Mouse (Mus musculus) midbrain, embryonic 15.5 days (tissue): ENCODE results near the gene Ocm. TPM values are rescaled to one million over a fixed set of nuclear protein-coding genes. Genes with fewer than 3 reads are reported as not detected.

Experiments used
- ATAC-seq: fragments of 200-750 bp; cut with Nextera tagmentation; replicated peaks from 2 replicates; pipeline ENCODE4 v1.8.0; 2017; ENCODE audit warnings: moderate TSS enrichment
- H3K27ac ChIP-seq: fragments of 300-500 bp; sonication (generic); 2 replicates; pipeline ENCODE4 v1.5.1; 2015; ENCODE audit warnings: mild to moderate bottlenecking, inconsistent platforms
- H3K27me3 ChIP-seq: fragments of 300-500 bp; sonication (generic); replicated peaks from 2 replicates; pipeline ENCODE4 v1.6.1; 2015; ENCODE audit warnings: inconsistent platforms
- H3K36me3 ChIP-seq: fragments of 300-500 bp; sonication (generic); replicated peaks from 2 replicates; pipeline ENCODE4 v1.6.1; 2015; ENCODE audit warnings: inconsistent platforms
- H3K4me1 ChIP-seq: fragments of 300-500 bp; sonication (generic); 2 replicates; pipeline ENCODE4 v1.6.1; 2015; ENCODE audit warnings: inconsistent platforms
- H3K4me2 ChIP-seq: fragments of 300-500 bp; sonication (generic); 2 replicates; pipeline ENCODE4 v1.6.1; 2015; ENCODE audit warnings: inconsistent platforms, mild to moderate bottlenecking, moderate library complexity
- H3K4me3 ChIP-seq: fragments of 300-500 bp; sonication (generic); 2 replicates; pipeline ENCODE4 v1.5.1; 2015; ENCODE audit warnings: mild to moderate bottlenecking, inconsistent platforms
- H3K9ac ChIP-seq: fragments of 300-500 bp; sonication (generic); 2 replicates; pipeline ENCODE4 v1.6.1; 2015; ENCODE audit warnings: mild to moderate bottlenecking, inconsistent platforms
- H3K9me3 ChIP-seq: fragments of 300-500 bp; sonication (generic); 2 replicates; pipeline ENCODE4 v1.6.1; 2016; ENCODE audit warnings: inconsistent platforms
- WGBS: fragments of 180-500 bp; shearing (Covaris S2); methylation state at CpG from one replicate; pipeline ENCODE4 v1.1.7; 2015; ENCODE audit warnings: mixed read lengths; 5-methylcytosine and 5-hydroxymethylcytosine counted together
- polyA plus RNA-seq: library from polyadenylated mRNA; unstranded; fragments of >200 nt; fragmentation: Nextera tagmentation; extraction: Ambion mirVana; gene quantifications from 2 replicates; pipeline ENCODE4 v1.2.1, GENCODE M21; 2015

Ocm gene
- polyA plus RNA-seq: not detected in 2 replicates

DNA sequence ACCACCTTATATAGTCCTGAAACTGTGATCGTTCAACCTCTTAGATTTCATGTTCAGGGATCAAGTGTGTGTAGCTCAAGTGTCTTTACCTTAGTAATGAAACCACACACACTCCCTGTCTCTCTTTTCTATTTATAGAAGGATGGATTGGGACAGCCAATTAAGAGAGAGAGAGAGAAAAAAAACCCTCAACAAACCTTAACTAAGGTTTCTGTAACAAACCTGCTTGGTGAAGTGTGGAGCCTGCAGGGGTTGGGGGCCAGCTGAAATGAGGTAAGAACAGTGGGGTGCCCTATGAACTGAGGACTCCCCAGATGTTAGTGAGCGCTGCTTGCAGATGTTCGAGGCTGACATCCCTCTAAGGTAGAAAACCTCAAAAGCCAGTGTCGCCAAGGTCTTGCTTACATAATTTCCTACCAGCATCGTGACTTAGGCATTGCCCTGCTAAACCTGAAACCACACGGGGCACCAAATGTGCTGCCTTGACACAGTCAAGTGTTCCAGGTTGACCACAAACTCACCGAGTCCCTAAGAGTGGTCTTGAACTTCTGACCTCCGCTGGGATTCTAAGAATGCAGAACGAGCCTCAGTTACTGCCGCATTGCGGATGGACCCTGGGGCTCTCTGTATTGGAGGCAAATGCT, at the start of gene Ocm:
Gene Ocm, minus strand, starts transcription at position 51 of the 644 bp plus-strand sequence.
- Histone ChIP-seq H3K4me2 (no peak within 1 kb of the TSS), H3K36me3 (no peaks in the 10 kb centered on the region), H3K9ac (no peak within 1 kb of the TSS), H3K4me1 (no peaks in the 10 kb centered on the region), H3K4me3 (no peak within 1 kb of the TSS), H3K27ac (no peak within 1 kb of the TSS), H3K27me3 (no peaks in the 10 kb centered on the region), H3K9me3 (no peaks in the 10 kb centered on the region)
- 78% methylated on average over 11 of the region's 11 CpGs for WGBS
- ATAC-seq: no peak

DNA sequence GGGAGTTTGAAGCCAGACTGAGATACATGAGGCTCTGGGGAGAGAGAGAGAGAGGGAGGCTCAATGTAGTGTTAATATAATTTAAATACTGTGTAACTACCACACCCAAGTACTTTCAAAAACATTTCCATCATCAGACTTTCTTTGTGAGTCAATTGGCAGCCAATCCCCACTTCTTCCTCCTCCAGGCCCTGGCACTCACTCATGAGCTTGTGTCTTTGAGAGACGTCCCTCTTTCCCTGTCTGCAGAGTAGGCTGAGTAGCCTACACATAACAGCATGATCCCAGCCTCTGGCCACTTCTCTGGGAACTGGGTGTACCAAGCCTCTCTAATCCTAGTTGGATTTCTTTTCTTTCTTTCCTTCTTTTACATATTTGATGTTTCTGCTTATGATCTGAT, 44.8 kb upstream of the Ocm start:
- H3K27ac ChIP-seq: no peak overlapping the region
- no peak for ATAC-seq
- H3K9me3 ChIP-seq: no peaks in the 10 kb centered on the region
- no peaks in the 10 kb centered on the region for H3K4me1 ChIP-seq
- 25% methylated on average over 1 of the region's 1 CpGs for WGBS
- H3K27me3 ChIP-seq: no peaks in the 10 kb centered on the region
- no peak overlapping the region for H3K4me2 ChIP-seq
- H3K4me3 ChIP-seq: no peak overlapping the region
- H3K36me3 ChIP-seq: no peaks in the 10 kb centered on the region
- no peak overlapping the region for H3K9ac ChIP-seq

DNA sequence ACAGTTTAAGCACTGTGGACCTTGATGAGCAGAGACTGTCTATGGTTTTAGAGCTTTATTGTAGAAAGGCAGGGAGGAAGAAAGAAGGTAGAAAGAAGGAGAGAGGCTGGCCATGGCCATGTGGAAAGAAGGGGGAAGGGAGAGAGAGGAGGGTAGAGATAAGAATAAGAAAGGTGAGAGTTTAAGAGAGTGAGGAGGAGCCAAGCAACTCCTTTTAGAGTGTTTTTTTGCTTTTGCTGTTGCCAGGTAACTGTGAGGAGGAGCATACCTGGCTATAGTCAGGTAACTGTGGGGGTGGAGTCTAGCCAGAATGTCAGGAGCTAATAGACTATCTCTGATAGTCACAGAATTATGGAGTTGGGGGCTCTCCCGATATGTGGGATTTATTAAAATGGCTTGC, 43.6 kb upstream of the Ocm start:
- no peaks in the 10 kb centered on the region for H3K36me3 ChIP-seq
- H3K4me2 ChIP-seq: no peak overlapping the region
- no peaks in the 10 kb centered on the region for H3K27me3 ChIP-seq
- no peak overlapping the region for H3K9ac ChIP-seq
- H3K4me1 ChIP-seq: no peaks in the 10 kb centered on the region
- no peaks in the 10 kb centered on the region for H3K9me3 ChIP-seq
- no peak overlapping the region for H3K27ac ChIP-seq
- H3K4me3 ChIP-seq: no peak overlapping the region
- 93% methylated on average over 1 of the region's 1 CpGs for WGBS
- ATAC-seq: no peak

DNA sequence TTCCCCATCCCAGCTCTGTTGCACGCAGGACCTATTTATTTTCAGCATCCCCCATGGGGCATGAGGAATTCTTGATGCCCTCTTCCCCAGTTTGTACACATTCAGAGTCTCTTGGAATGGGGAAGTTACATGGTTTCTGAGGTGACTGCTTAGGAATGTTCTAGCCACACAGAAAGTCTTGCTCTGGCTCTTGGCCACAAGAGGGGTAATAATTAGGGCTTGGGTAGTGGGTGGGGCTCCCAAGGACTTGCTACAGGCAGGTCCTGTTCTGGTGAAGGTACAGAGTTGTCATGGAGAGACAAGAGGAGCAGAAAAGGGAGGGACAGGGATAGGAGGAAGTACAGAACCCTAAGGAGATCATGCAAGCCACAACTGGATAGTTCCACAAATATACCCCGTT, 39.6 kb upstream of the Ocm start:
- Histone ChIP-seq H3K4me2 (no peak overlapping the region), H3K27ac (no peak overlapping the region), H3K36me3 (no peaks in the 10 kb centered on the region), H3K27me3 (no peaks in the 10 kb centered on the region), H3K9ac (no peak overlapping the region), H3K4me1 (no peaks in the 10 kb centered on the region), H3K4me3 (no peak overlapping the region), H3K9me3 (no peaks in the 10 kb centered on the region)
- no peak for ATAC-seq
- WGBS: 85% methylated on average over 2 of the region's 2 CpGs

DNA sequence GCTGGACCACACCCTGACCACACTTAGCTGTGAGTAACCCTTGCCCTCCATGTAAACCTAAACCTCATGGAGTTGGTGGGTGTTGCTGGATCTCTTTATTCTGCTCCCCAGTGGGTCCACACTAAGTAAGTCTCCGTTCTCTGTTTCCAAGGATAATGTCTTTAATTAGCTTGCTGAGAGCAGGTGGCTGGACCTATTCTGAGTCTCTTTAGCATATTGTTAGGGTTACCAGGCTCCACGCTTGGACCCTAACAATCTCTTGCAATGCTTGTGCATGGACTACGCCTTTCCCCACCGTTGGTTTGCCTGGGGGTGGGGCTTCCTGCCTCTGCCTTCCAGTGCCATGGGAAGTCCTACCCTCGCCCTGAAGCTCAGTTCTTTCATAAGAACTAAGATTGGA, 37.6 kb upstream of the Ocm start:
- Histone ChIP-seq H3K27me3 (no peaks in the 10 kb centered on the region), H3K9ac (no peak overlapping the region), H3K36me3 (no peaks in the 10 kb centered on the region), H3K4me1 (no peaks in the 10 kb centered on the region), H3K4me3 (no peak overlapping the region), H3K27ac (no peak overlapping the region), H3K9me3 (no peaks in the 10 kb centered on the region), H3K4me2 (no peak overlapping the region)
- WGBS: 62% methylated on average over 5 of the region's 5 CpGs
- no peak for ATAC-seq

DNA sequence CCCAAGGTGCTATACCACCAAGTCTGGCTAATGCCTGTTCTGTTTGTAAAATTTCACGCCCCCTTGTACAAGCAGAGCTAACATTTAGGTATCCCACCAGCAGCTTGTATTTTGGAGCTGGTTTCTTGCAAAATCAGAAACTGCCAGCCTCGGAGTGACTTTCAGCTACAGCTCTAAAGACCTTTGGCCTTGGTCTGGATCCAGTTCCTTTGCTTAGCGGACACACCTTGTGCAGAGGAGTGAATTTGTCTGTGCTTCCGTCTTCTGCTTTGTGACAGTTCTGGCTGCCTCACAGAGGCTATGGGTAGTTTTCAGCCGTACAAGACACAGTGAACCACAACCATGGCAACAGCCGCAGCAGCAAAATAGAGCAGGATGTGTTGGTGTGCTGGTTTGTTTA, 27.9 kb upstream of the Ocm start:
- H3K9me3 ChIP-seq: no peaks in the 10 kb centered on the region
- no peak for ATAC-seq
- H3K4me1 ChIP-seq: no peaks in the 10 kb centered on the region
- no peak overlapping the region for H3K9ac ChIP-seq
- no peak overlapping the region for H3K4me2 ChIP-seq
- 91% methylated on average over 6 of the region's 6 CpGs for WGBS
- no peaks in the 10 kb centered on the region for H3K36me3 ChIP-seq
- no peaks in the 10 kb centered on the region for H3K27me3 ChIP-seq
- H3K4me3 ChIP-seq: no peak overlapping the region
- H3K27ac ChIP-seq: no peak overlapping the region

DNA sequence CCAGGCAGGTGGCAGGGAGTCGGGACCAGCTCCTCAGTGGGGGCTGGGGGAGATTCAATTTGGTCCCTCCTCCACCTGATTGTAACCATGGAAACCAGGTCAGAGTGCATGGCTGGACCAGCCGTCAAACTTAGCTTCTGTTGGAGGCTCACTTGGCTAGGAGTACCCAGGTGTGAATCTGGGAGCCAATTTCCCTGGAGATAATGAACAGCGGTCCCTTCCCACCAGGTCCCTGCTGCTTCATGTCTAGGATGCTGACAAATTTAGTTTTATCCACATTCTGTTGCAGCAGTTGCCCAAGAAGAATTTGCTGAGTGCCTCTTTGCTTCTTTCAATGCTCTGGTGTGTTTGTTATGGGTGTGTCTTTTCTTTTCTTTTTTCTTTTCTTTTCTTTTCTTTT, 27.0 kb upstream of the Ocm start:
- H3K27ac ChIP-seq: no peak overlapping the region
- WGBS: 52% methylated on average over 3 of the region's 3 CpGs
- H3K4me1 ChIP-seq: no peaks in the 10 kb centered on the region
- no peak overlapping the region for H3K4me2 ChIP-seq
- no peak overlapping the region for H3K4me3 ChIP-seq
- no peak for ATAC-seq
- no peaks in the 10 kb centered on the region for H3K36me3 ChIP-seq
- no peaks in the 10 kb centered on the region for H3K9me3 ChIP-seq
- no peak overlapping the region for H3K9ac ChIP-seq
- no peaks in the 10 kb centered on the region for H3K27me3 ChIP-seq

DNA sequence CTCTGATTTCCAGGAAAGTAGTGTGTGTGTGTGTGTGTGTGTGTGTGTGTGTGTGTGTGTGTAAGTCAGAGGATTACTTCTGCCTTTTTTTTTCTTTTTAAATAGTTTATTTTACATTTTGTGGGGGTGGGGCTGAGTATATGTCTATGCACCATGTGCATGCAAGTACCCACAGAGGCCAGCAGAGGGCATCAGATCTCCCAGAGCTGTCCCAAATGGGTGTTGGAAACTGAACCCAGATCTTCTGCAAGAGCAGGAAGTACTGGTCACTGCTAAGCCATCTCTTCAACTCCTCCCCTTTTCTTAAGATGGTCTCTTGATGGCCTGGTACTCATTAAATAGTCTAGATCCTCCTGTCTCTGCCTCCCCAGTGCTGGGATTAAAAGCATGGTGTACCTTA, 24.8 kb upstream of the Ocm start:
- Histone ChIP-seq H3K36me3 (no peaks in the 10 kb centered on the region), H3K9me3 (no peaks in the 10 kb centered on the region), H3K4me2 (no peak overlapping the region), H3K4me1 (no peaks in the 10 kb centered on the region), H3K27ac (no peak overlapping the region), H3K27me3 (no peaks in the 10 kb centered on the region), H3K9ac (no peak overlapping the region), H3K4me3 (no peak overlapping the region)
- ATAC-seq: no peak

DNA sequence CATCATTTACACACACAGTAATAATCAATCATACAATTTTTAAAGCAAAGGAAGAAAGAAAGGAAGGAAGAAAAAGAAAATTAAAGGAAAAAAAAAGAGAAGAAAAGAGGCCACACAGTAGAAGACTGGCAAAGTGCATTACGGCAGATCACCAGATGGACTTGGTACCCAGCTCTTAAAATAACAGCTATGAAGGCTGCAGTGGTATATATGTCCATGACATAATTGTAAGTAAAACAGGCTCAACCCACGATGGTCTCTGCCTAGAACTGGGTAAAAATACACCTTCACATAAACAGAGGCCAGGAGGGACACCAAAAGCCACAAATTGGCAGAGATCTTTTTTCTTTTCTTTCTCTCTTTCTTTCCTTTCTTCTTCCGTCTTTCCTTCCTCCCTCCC, 23.4 kb upstream of the Ocm start:
- WGBS: 72% methylated on average over 3 of the region's 3 CpGs
- no peak for ATAC-seq
- H3K9me3 ChIP-seq: no peaks in the 10 kb centered on the region
- no peaks in the 10 kb centered on the region for H3K36me3 ChIP-seq
- H3K9ac ChIP-seq: no peak overlapping the region
- H3K27me3 ChIP-seq: no peaks in the 10 kb centered on the region
- no peak overlapping the region for H3K4me2 ChIP-seq
- no peaks in the 10 kb centered on the region for H3K4me1 ChIP-seq
- no peak overlapping the region for H3K27ac ChIP-seq
- no peak overlapping the region for H3K4me3 ChIP-seq

DNA sequence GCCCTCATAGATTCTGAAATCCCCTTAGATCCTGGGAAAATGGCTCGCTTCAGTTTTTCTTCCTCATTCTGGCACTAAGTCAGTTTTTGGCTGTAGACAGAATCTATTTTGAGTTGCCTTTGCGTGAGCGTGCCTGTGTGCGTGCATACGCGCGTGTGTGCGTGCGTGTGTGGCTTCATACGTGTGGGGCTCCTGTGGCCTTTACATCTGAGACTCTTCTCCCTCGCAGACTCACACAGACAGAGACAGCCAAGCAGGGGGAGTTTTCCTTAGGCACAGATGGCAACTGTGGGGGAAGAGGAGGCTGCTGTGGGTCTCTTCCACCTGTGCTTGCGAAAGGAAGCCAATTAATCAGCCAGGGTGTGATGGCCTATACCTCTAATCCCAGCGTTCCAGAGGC, 20.9 kb upstream of the Ocm start:
- Histone ChIP-seq H3K27me3 (no peaks in the 10 kb centered on the region), H3K36me3 (no peaks in the 10 kb centered on the region), H3K9ac (no peak overlapping the region), H3K4me3 (no peak overlapping the region), H3K9me3 (no peaks in the 10 kb centered on the region), H3K4me1 (no peaks in the 10 kb centered on the region), H3K4me2 (no peak overlapping the region), H3K27ac (no peak overlapping the region)
- WGBS: 63% methylated on average over 13 of the region's 13 CpGs
- ATAC-seq: no peak

DNA sequence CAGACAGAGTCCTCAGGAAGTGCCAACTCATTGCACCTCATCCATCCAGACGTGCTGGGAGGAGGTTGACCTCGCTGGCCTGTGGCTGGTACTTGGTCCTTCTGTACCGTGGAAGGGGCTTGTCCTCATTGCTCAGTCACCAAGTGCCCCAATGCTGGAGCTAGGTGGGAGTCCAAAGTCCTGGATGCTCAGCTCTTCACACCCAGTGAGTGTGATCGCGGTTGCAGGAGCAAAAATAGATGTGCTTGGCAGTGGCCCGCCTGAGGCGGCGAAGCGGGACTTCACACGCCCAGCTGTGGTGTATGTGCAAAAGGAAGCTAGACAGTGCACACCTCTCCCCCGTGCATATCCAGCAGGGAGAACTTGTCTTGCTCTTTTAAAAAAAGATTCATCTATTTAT, 16.7 kb upstream of the Ocm start:
- H3K36me3 ChIP-seq: no peaks in the 10 kb centered on the region
- H3K9me3 ChIP-seq: no peaks in the 10 kb centered on the region
- 88% methylated on average over 11 of the region's 11 CpGs for WGBS
- no peak overlapping the region for H3K4me2 ChIP-seq
- no peaks in the 10 kb centered on the region for H3K27me3 ChIP-seq
- H3K27ac ChIP-seq: no peak overlapping the region
- ATAC-seq: no peak
- H3K4me3 ChIP-seq: no peak overlapping the region
- no peak overlapping the region for H3K9ac ChIP-seq
- no peaks in the 10 kb centered on the region for H3K4me1 ChIP-seq

DNA sequence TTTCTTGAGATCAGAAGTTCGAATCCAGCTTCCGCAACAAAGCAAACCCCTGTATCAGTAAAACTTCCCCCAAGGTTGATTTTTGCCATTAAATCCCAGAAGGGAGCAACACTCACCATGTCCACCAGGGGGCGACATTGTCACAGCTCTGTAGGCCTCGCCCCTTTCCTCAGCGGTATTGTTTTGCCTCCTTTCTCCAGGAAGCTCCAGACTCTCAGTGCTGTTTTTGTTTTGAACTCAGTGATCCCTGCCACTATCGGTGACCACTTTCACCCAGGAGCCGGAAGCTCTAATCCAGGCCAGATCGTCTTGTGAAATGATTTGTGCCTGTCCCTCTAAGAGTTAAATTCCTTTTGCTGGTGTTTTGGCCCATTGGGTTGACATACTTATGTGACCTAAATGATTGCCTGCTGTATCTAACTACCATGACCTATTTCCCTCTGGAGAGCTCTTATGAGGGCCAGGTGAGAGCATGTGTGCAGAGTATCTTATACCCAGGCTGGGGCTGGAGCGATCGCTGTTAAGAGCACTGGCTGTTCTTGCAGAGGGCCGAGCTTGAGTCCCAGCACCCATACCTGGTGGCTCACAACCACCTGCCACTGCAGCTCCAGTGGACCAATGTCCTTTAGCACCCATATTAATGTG, 14.4 kb upstream of the Ocm start:
- Histone ChIP-seq H3K9ac (no peak overlapping the region), H3K27ac (no peak overlapping the region), H3K9me3 (no peaks in the 10 kb centered on the region), H3K36me3 (no peaks in the 10 kb centered on the region), H3K27me3 (no peaks in the 10 kb centered on the region), H3K4me3 (no peak overlapping the region), H3K4me2 (no peak overlapping the region), H3K4me1 (no peaks in the 10 kb centered on the region)
- WGBS: 44% methylated on average over 11 of the region's 11 CpGs
- no peak for ATAC-seq

DNA sequence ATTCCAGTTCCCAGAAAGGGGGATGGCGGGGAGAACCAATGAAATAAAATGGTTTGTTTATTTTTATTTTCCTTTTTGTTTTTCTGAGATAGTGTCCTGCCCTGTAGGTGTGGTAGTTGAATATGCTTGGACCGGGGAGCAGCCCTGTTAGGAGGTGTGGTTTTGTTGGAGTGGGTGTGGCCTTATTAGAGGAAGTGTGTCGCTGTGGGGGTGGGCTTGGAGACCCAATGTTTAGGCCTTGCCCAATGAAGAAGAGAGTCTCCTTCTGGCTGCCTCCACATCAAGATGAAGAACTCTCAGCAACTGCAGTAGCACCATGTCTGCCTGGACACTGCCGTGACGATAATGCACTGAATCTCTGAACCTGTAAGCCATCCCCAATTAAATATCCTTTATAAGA, 13.4 kb upstream of the Ocm start:
- no peak overlapping the region for H3K4me2 ChIP-seq
- no peak overlapping the region for H3K9ac ChIP-seq
- no peak overlapping the region for H3K4me3 ChIP-seq
- no peak for ATAC-seq
- H3K27ac ChIP-seq: no peak overlapping the region
- H3K4me1 ChIP-seq: no peaks in the 10 kb centered on the region
- no peaks in the 10 kb centered on the region for H3K36me3 ChIP-seq
- 94% methylated on average over 5 of the region's 5 CpGs for WGBS
- no peaks in the 10 kb centered on the region for H3K27me3 ChIP-seq
- no peaks in the 10 kb centered on the region for H3K9me3 ChIP-seq
